Mouse (Mus musculus) hindbrain, embryonic 11.5 days (tissue): ENCODE data around the gene Arhgef38. TPM values are rescaled to one million over a fixed set of nuclear protein-coding genes. Genes with fewer than 3 reads are reported as not detected.

Experiments used
- ATAC-seq: fragments of 200-750 bp; cut with Nextera tagmentation; 2 replicates; pipeline ENCODE4 v1.8.0; 2017; ENCODE audit warnings: mild to moderate bottlenecking, moderate TSS enrichment, moderate library complexity; ENCODE audit not compliant: low FRiP score
- DNase-seq: peaks from one replicate; pipeline ENCODE4 v3.0.0-alpha.2; 2015; ENCODE audit warnings: low spot score
- H3K27ac ChIP-seq: fragments of 300-500 bp; sonication (generic); 2 replicates; pipeline ENCODE4 v1.5.1; 2014; ENCODE audit warnings: mild to moderate bottlenecking, low read depth, low read length
- H3K27me3 ChIP-seq: fragments of 300-500 bp; sonication (generic); 2 replicates; pipeline ENCODE4 v1.6.1; 2014; ENCODE audit warnings: mild to moderate bottlenecking, low read length, moderate library complexity, mixed read lengths; ENCODE audit not compliant: control insufficient read depth, insufficient read depth
- H3K36me3 ChIP-seq: fragments of 300-500 bp; sonication (generic); 2 replicates; pipeline ENCODE4 v1.6.1; 2014; ENCODE audit warnings: mild to moderate bottlenecking, low read length, moderate library complexity, mixed read lengths; ENCODE audit not compliant: control insufficient read depth, insufficient read depth
- H3K4me1 ChIP-seq: fragments of 300-500 bp; sonication (generic); replicated peaks from 2 replicates; pipeline ENCODE4 v1.6.1; 2014; ENCODE audit warnings: low read length, mixed read lengths; ENCODE audit not compliant: control insufficient read depth, insufficient read depth
- H3K4me2 ChIP-seq: fragments of 300-500 bp; sonication (generic); replicated peaks from 2 replicates; pipeline ENCODE4 v1.6.1; 2014; ENCODE audit warnings: mild to moderate bottlenecking, low read depth, low read length
- H3K4me3 ChIP-seq: fragments of 300-500 bp; sonication (generic); 2 replicates; pipeline ENCODE4 v1.5.1; 2014; ENCODE audit warnings: low read depth, low read length
- H3K9ac ChIP-seq: fragments of 300-500 bp; sonication (generic); 2 replicates; pipeline ENCODE4 v1.6.1; 2014; ENCODE audit warnings: low read depth, low read length
- H3K9me3 ChIP-seq: fragments of 300-500 bp; sonication (generic); 2 replicates; pipeline ENCODE4 v1.6.1; 2016; ENCODE audit warnings: low read length; ENCODE audit not compliant: control insufficient read depth
- WGBS: fragments of 180-500 bp; shearing (Covaris S2); extraction: QIAGEN DNeasy Blood & Tissue Kit; methylation state at CpG from one replicate; pipeline ENCODE4 v1.1.7; 2014; 5-methylcytosine and 5-hydroxymethylcytosine counted together
- polyA plus RNA-seq: library from polyadenylated mRNA; unstranded; fragments of >200 nt; fragmentation: Nextera tagmentation; extraction: Ambion mirVana; gene quantifications from 2 replicates; pipeline ENCODE4 v1.2.1, GENCODE M21; 2014

Arhgef38 gene
- polyA plus RNA-seq, 1 experiment from 2014 or later = 0.23 TPM

DNA sequence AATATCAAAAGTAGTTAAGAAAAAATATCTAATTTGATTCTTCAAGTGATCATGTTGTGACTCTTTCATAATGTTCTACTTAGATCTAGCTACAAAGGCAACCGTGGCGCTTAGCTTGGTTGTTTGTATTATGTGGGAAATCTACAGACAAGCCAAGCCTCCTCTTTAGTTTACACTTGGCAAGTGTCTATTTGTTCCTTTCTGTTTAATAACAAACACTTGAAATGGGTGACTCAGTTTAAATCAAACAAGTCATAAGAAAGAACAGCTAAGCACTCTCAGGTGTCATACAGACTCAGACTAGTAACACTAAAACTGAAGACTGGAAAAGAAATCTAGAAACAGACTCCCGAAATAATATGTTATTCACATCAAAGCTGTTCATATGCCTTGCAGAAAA is 47.2 kb downstream of the Arhgef38 start:
- Histone ChIP-seq H3K4me2 (no peak overlapping the region), H3K27me3 (no peaks in the 10 kb centered on the region), H3K27ac (no peak overlapping the region), H3K4me3 (no peak overlapping the region), H3K4me1 (no peaks in the 10 kb centered on the region), H3K36me3 (no peaks in the 10 kb centered on the region), H3K9ac (no peak overlapping the region), H3K9me3 (no peaks in the 10 kb centered on the region)
- ATAC-seq (no peak), DNase-seq (no peak)
- WGBS = 93% methylated on average over 3 of the region's 3 CpGs

DNA sequence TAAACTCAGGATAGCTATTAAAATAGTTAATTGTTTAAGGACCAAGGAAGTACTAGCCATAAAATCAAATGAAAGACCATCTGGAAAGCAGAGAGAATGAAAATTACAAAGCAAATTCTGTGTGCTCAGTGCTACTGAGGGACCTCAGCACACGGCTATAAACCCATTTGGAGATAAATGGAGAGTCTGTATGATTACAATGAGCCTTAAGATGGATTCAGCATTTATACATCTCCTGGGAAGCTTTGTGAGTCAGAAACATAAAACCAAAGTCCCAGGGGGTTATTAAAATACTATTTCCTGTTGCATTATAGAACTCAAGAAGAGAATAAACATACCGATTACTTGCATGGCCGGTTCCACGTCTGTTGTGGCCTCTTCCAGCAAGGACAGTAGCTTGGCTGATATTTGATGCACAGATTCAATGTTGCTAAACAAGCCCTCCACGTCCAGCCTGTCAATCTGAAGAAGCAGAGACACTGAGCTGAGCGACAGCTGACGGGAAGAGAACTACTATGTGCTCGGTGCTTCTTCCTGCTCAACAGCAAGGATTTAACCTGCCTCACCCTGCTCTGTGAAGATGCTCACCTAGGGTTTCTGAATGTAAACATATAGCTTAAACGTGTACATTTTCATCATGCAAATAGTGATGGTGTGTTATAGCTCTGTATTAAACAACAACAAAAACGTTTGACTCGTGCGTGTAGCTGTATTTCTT is 58.6 kb downstream of the Arhgef38 start:
- Histone ChIP-seq H3K27me3 (no peaks in the 10 kb centered on the region), H3K27ac (no peak overlapping the region), H3K9ac (no peak overlapping the region), H3K9me3 (no peaks in the 10 kb centered on the region), H3K4me1 (no peaks in the 10 kb centered on the region), H3K4me3 (no peak overlapping the region), H3K36me3 (no peaks in the 10 kb centered on the region), H3K4me2 (no peak overlapping the region)
- no peak for ATAC-seq
- WGBS = 76% methylated on average over 12 of the region's 12 CpGs
- DNase-seq = no peak

DNA sequence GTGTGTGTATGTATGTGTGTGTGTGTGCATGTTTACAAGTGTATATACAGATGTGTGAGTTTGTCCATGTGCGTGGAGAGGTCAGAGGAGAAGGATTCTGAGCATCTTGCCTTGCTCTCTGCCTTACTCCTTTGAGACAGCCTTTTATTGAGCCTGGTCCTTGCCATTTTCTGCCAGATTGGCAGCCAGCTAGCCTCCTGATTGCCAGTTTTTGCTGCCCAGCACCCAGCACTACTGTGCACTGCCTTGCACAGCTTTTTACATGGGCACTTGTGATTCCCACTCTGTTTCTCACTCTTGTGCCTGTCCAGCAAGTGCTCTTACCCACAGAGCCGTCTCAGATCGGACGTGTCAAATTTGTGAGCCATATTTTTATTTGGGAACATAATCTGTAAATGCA is 62.5 kb downstream of the Arhgef38 start:
- Histone ChIP-seq H3K27me3 (no peaks in the 10 kb centered on the region), H3K36me3 (no peaks in the 10 kb centered on the region), H3K9ac (no peak overlapping the region), H3K4me1 (no peaks in the 10 kb centered on the region), H3K27ac (no peak overlapping the region), H3K9me3 (no peaks in the 10 kb centered on the region), H3K4me2 (no peak overlapping the region), H3K4me3 (no peak overlapping the region)
- DNase-seq (no peak), ATAC-seq (no peak)
- WGBS = 92% methylated on average over 4 of the region's 4 CpGs

DNA sequence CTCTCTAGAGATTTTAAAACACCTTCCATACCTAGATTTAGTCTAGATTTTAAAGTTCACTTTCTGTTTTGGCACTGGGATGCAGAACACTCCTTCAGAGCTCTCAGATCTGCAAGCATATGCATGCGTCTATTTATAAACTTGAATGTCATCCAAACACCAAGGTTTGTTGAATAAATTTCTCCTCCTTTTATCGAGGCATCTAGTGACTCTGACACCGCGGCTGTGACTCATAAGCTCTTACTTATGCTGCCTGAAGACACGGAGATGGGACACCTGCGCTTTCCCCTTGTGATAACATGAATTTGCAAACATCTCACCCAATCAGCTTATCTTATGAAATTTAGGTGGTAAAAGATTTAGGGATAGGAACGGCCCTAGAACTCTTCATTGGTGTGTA is 65.0 kb downstream of the Arhgef38 start:
- Histone ChIP-seq H3K4me1 (no peaks in the 10 kb centered on the region), H3K9ac (no peak overlapping the region), H3K9me3 (no peaks in the 10 kb centered on the region), H3K27me3 (no peaks in the 10 kb centered on the region), H3K27ac (no peak overlapping the region), H3K36me3 (no peaks in the 10 kb centered on the region), H3K4me2 (no peak overlapping the region), H3K4me3 (no peak overlapping the region)
- DNase-seq (no peak), ATAC-seq (no peak)
- WGBS = 91% methylated on average over 7 of the region's 7 CpGs

DNA sequence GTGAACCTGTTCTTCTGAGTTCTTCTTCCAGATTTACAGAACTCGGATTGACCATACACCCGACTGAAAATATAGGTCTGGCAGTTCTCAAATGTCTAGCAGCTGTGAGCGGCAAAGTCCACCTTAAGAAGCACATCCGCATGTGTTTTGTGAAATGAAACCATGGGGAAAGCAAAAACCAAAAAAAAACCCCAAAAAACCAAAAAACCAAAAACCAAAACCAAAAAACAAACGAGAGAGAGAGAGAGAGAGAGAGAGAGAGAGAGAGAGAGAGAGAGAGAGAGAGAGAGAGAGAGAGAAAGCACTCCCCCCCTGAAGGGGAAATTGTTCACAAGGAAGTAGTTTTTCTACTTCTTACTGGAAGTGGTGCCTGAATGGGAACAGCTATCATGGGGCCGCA is 67.2 kb downstream of the Arhgef38 start:
- Histone ChIP-seq H3K4me3 (no peak overlapping the region), H3K9me3 (no peaks in the 10 kb centered on the region), H3K27ac (no peak overlapping the region), H3K4me1 (no peaks in the 10 kb centered on the region), H3K4me2 (no peak overlapping the region), H3K27me3 (no peaks in the 10 kb centered on the region), H3K9ac (no peak overlapping the region), H3K36me3 (no peaks in the 10 kb centered on the region)
- ATAC-seq (no peak), DNase-seq (no peak)
- WGBS = 79% methylated on average over 6 of the region's 6 CpGs

DNA sequence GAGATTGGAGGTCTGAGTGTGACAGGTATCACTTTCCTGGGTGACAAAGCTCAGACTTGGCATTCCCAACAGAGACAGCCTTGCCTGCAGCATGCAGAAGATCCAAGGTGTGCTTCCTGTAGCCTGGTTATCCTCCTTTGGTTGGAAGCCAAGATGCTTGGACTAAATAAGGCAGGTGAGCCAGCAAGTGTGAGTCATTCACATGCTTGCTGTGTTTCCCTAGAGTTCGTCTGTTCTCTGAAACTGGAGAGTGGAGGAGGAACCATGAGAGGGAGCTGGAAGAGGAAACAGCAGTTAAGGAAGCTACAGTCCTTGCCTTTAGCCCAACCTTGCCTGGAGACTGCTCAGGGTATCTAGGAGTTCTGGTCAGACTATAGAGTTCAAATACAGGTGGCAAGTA is 69.6 kb downstream of the Arhgef38 start:
- Histone ChIP-seq H3K9ac (no peak overlapping the region), H3K4me1 (no peaks in the 10 kb centered on the region), H3K36me3 (no peaks in the 10 kb centered on the region), H3K9me3 (no peaks in the 10 kb centered on the region), H3K27ac (no peak overlapping the region), H3K4me3 (no peak overlapping the region), H3K4me2 (no peak overlapping the region), H3K27me3 (no peaks in the 10 kb centered on the region)
- no peak for ATAC-seq
- 61% methylated on average over 1 of the region's 1 CpGs for WGBS
- DNase-seq = no peak

DNA sequence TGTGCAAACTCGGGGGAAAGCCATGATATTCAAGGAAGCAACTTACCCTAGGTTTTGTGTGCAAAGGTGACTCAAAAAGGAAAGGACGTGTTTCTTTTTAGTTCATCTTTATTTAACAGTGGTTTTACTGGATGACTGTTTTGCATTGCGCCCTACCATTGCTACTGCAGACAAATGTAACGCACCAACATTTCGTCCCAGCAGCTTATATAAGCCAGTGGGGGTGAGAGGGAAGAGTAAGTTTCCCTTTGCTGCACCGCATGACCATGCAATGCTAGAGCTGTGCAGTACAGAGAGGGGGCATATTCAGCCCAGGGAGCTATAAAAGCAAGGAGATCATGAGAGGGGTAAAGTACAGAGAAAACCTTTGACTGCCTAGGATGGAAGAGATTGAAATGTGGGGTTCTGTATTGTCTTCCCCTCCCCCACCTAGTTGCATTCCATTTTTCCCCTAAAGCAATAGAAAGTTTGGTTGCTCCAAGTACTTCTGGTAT is 70.8 kb downstream of the Arhgef38 start:
- DNase-seq (no peak), ATAC-seq (no peak)
- no peaks in the 10 kb centered on the region for H3K27me3 ChIP-seq
- no peaks in the 10 kb centered on the region for H3K36me3 ChIP-seq
- H3K9me3 ChIP-seq = no peaks in the 10 kb centered on the region
- no peak overlapping the region for H3K27ac ChIP-seq
- 90% methylated on average over 6 of the region's 6 CpGs for WGBS
- H3K4me1 ChIP-seq = no peaks in the 10 kb centered on the region
- H3K9ac ChIP-seq = no peak overlapping the region
- no peak overlapping the region for H3K4me3 ChIP-seq
- no peak overlapping the region for H3K4me2 ChIP-seq

DNA sequence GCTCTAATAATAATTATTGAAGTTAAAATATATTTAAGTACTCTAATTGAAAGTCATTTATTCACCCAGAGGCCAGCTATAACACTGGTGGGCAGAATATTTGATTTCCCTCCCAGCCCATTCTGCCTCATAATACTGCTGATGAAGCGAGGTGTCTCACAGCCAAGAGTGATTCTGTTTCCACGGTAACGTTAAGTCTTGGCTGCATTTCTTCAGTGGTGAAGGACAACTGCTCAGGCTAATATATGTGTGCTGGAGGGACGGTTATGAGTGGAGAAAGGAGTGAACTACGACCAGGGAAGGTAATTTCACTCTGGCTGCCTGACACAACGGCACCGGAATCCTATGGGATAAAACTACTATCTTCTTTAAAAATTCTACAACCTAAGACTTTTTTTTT is 71.6 kb downstream of the Arhgef38 start:
- Histone ChIP-seq H3K4me2 (no peak overlapping the region), H3K27ac (no peak overlapping the region), H3K4me1 (no peaks in the 10 kb centered on the region), H3K27me3 (no peaks in the 10 kb centered on the region), H3K9me3 (no peaks in the 10 kb centered on the region), H3K9ac (no peak overlapping the region), H3K4me3 (no peak overlapping the region), H3K36me3 (no peaks in the 10 kb centered on the region)
- DNase-seq = no peak
- WGBS = 71% methylated on average over 7 of the region's 7 CpGs
- ATAC-seq = peak; percentile 56; the same call in 1 of the 2 replicates

DNA sequence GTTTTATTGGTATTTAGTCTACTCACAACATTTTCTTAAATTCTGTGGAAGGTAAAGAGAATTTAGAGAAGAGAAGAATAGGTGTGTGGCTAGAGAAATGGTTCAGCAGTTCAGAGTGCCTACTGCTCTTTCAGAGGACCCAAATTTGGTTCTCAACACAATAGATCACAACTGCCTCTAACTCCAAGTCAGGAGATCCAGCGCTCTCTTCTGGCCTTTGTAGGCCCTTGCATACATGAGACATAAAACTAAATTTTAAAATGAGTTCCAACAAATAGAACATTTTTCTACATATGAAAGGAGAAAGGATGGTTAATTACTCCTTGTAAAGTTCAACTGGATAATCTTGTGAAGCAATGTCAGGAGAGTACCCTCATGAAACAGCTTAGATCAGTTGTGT is 73.3 kb downstream of the Arhgef38 start:
- ATAC-seq (no peak), DNase-seq (no peak)
- Histone ChIP-seq H3K27ac (no peak overlapping the region), H3K4me2 (no peak overlapping the region), H3K36me3 (no peaks in the 10 kb centered on the region), H3K27me3 (no peaks in the 10 kb centered on the region), H3K4me1 (no peaks in the 10 kb centered on the region), H3K4me3 (no peak overlapping the region), H3K9me3 (no peaks in the 10 kb centered on the region), H3K9ac (no peak overlapping the region)
- WGBS = 89% methylated on average over 1 of the region's 1 CpGs
